Mouse (Mus musculus) CD4-positive, CD25-positive, alpha-beta regulatory T cell, adult 4 months (primary cell): Measurements from ENCODE around the gene Rab28. TPM values are rescaled to one million over a fixed set of nuclear protein-coding genes. Genes with fewer than 3 reads are reported as not detected.
"Not testable (repeated sequence)": the region's sequence is repeated elsewhere in the genome, so short reads cannot be mapped to it uniquely, and the experiment has no call there.

Source experiments
- ATAC-seq: one replicate; pipeline ENCODE4 v1.8.0; 2017
- polyA plus RNA-seq, 2 experiments: library from polyadenylated mRNA; unstranded; fragments of 100-300 nt; shearing (Covaris generic); gene quantifications; one replicate each; pipeline ENCODE4 v1.2.1; 2017

Rab28 gene
- polyA plus RNA-seq, result 10 to 100 TPM; 14.3 to 20.5 TPM

GRCm38 (mm10) chr5:41708051-41708630, at the start of gene Rab28:
TSS of gene Rab28 (minus strand) at chr5:41708157.
- ATAC-seq, result peak; percentile 93

- no peak for ATAC-seq
Observed at GRCm38 (mm10) chr5:41757338-41757737, 49.4 kb upstream of the Rab28 start.

GRCm38 (mm10) chr5:41756396-41756795, 48.4 kb upstream of the Rab28 start:
- ATAC-seq, result no peak

GRCm38 (mm10) chr5:41755373-41755960, 47.5 kb upstream of the Rab28 start:
- ATAC-seq, result no peak

- ATAC-seq, result no peak
Observed at GRCm38 (mm10) chr5:41754836-41755235, 46.9 kb upstream of the Rab28 start.

GRCm38 (mm10) chr5:41754226-41754775, 46.3 kb upstream of the Rab28 start:
- ATAC-seq, result no peak

- no peak for ATAC-seq
Observed at GRCm38 (mm10) chr5:41752721-41753120, 44.8 kb upstream of the Rab28 start.

- ATAC-seq, result no peak
Observed at GRCm38 (mm10) chr5:41744898-41745780, 37.2 kb upstream of the Rab28 start.

GRCm38 (mm10) chr5:41744234-41744633, 36.3 kb upstream of the Rab28 start:
- no peak for ATAC-seq

GRCm38 (mm10) chr5:41738817-41739216, 30.9 kb upstream of the Rab28 start:
- ATAC-seq, result no peak

GRCm38 (mm10) chr5:41737039-41737438, 29.1 kb upstream of the Rab28 start:
- ATAC-seq, result no peak

- ATAC-seq, result no peak
Observed at GRCm38 (mm10) chr5:41727017-41727416, 19.1 kb upstream of the Rab28 start.

- no peak for ATAC-seq
Observed at GRCm38 (mm10) chr5:41725573-41725972, 17.6 kb upstream of the Rab28 start.

GRCm38 (mm10) chr5:41707115-41708015, 592 bp downstream of the Rab28 start:
- peak; percentile 5 for ATAC-seq

- no peak for ATAC-seq
Observed at GRCm38 (mm10) chr5:41706777-41707114, 1.2 kb downstream of the Rab28 start.

GRCm38 (mm10) chr5:41701085-41701484, 6.9 kb downstream of the Rab28 start:
- ATAC-seq, result not testable (repeated sequence)

GRCm38 (mm10) chr5:41697958-41698357, 10.0 kb downstream of the Rab28 start:
- ATAC-seq, result no peak

- no peak for ATAC-seq
Observed at GRCm38 (mm10) chr5:41685016-41685415, 22.9 kb downstream of the Rab28 start.

- no peak for ATAC-seq
Observed at GRCm38 (mm10) chr5:41683976-41684375, 24.0 kb downstream of the Rab28 start.

- ATAC-seq, result no peak
Observed at GRCm38 (mm10) chr5:41666012-41666411, 41.9 kb downstream of the Rab28 start.

GRCm38 (mm10) chr5:41636793-41637192, 71.2 kb downstream of the Rab28 start:
- ATAC-seq, result no peak
